Mouse (Mus musculus): Measurements from ENCODE around the gene Traf2. TPM values are rescaled to one million over a fixed set of nuclear protein-coding genes. Genes with fewer than 3 reads are reported as not detected.
A peak's percentile ranks its signal among the peaks of the same experiment; 100 is the strongest.

Gene Traf2
- polyA plus RNA-seq (2015; fragmentation: Nextera tagmentation; extraction: Ambion mirVana): 16.8 and 17.8 TPM in 2 replicates

DNA sequence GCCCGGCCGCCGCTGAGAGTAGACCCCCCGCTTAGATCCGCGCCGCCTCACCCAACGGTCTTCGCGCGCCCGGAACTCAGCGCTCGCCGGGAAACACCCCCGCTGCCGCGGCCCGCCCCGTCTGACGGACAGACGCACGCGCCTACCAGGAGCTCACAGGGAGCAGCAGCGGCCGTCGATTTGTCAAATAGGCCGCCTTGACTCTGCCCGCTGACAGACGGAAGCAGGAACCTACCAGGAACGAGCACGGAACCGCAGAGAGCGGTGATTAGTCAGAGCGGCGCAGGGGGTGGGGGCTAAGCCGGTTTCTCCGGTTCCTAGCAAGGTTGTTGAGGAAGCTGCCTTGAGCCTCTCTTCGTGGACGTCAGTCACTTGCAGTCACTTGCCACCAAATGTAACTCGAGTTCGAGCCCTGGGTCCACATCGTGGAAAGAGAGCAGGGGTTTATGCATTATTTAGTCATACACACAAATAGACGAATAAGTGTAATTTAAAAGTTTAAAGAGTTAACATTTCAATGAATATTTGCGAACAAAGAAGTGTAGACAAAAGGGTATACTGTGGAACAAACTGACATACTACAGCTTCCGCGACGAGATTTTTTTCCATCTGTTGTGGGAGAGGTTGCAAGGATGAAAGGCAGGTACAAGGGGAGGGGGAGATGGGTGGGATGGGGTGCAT, at the start of gene Traf2:
Traf2 (minus strand) TSS at position 130 of the 681 bp plus-strand sequence.
- 3% methylated on average over 44 of the region's 48 CpGs for WGBS
- H3K4me2 ChIP-seq (ENCODE audit: low read length): peak within 1 kb of the TSS; percentile 62
- peaks cover 5% of the 10 kb centered on the region for H3K4me1 ChIP-seq (ENCODE audit: control insufficient read depth, insufficient read depth, low read depth, low read length)
- H3K36me3 ChIP-seq (ENCODE audit: control insufficient read depth, insufficient read depth, low read length): no peaks in the 10 kb centered on the region
- H3K27me3 ChIP-seq (replicated peaks; ENCODE audit: control insufficient read depth, insufficient read depth, low read length): no peaks in the 10 kb centered on the region
- H3K9me3 ChIP-seq (ENCODE audit: control insufficient read depth, low read length): no peaks in the 10 kb centered on the region
- peak within 1 kb of the TSS; percentile 74 for H3K9ac ChIP-seq (ENCODE audit: low read depth, low read length)
- peak within 1 kb of the TSS; percentile 35; the same call in 1 of the 2 replicates for H3K27ac ChIP-seq (ENCODE audit: low read depth, low read length)
- ATAC-seq: peak; percentile 100
- peak within 1 kb of the TSS; percentile 57 for H3K4me3 ChIP-seq (ENCODE audit: low read length)

DNA sequence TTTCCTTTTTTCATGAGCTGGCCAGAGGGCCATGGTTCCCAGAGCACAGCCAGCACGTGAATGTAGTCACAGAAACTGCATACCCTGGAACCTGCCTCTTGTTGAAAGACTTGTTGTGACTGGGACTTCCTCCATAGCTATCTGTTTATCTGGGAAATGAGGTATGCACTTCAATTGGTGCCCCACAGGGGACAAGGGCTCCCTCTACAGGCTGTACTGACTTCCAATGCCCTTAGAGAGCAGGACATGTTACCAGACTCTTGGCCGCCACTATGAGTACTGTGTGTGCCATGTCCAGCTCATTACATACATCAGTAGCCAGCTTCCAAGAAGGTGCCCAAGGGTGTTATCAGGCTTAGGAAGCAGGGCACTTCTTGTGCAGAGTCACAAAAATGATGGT, 45.1 kb upstream of the Traf2 start:
- H3K9me3 ChIP-seq (ENCODE audit: control insufficient read depth, low read length): no peaks in the 10 kb centered on the region
- no peak overlapping the region for H3K9ac ChIP-seq (ENCODE audit: low read depth, low read length)
- ATAC-seq: no peak
- WGBS: 90% methylated on average over 2 of the region's 2 CpGs
- no peak overlapping the region for H3K4me3 ChIP-seq (ENCODE audit: low read length)
- H3K4me2 ChIP-seq (ENCODE audit: low read length): no peak overlapping the region
- no peak overlapping the region for H3K27ac ChIP-seq (ENCODE audit: low read depth, low read length)
- peaks cover 41% of the 10 kb centered on the region for H3K36me3 ChIP-seq (ENCODE audit: control insufficient read depth, insufficient read depth, low read length)
- H3K4me1 ChIP-seq (ENCODE audit: control insufficient read depth, insufficient read depth, low read depth, low read length): no peaks in the 10 kb centered on the region
- H3K27me3 ChIP-seq (replicated peaks; ENCODE audit: control insufficient read depth, insufficient read depth, low read length): no peaks in the 10 kb centered on the region

DNA sequence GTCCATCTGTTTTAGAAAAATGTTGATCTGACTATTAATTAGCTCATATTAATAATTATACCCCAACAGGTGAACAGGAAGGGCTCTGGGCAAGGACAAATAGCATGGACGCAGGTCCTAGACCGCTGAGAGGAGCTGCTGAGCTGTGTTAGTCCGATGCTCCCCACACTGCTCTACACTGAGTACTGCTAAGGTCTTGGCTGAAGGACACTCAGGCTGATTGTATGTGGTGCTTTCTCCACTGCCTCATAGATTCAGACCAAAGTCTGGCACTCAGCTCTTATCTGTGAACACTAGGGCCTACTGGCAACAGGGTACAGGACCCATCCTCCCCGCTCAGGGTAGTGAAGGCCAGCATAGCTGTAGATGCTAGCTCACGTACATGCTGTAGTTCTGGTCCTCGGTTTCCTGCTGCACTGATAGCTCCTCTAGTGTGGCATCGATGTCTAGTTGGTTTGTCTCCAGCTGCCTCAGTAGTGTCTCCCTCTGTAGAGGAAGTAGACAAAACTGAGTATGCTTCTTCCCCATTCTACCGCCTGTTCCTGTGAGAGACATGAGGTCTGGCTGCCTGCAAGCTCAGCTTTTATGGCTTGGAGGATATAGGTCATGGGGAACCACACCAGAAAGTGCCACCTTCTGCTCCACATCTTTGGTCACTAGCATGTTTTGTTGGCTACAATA, 41.6 kb upstream of the Traf2 start:
- Histone ChIP-seq H3K4me3 (ENCODE audit: low read length) (no peak overlapping the region), H3K9me3 (ENCODE audit: control insufficient read depth, low read length) (no peaks in the 10 kb centered on the region), H3K36me3 (ENCODE audit: control insufficient read depth, insufficient read depth, low read length) (peaks cover 33% of the 10 kb centered on the region), H3K27me3 (replicated peaks; ENCODE audit: control insufficient read depth, insufficient read depth, low read length) (no peaks in the 10 kb centered on the region), H3K27ac (ENCODE audit: low read depth, low read length) (no peak overlapping the region), H3K9ac (ENCODE audit: low read depth, low read length) (no peak overlapping the region), H3K4me2 (ENCODE audit: low read length) (no peak overlapping the region), H3K4me1 (ENCODE audit: control insufficient read depth, insufficient read depth, low read depth, low read length) (no peaks in the 10 kb centered on the region)
- no peak for ATAC-seq
- 97% methylated on average over 8 of the region's 8 CpGs for WGBS

DNA sequence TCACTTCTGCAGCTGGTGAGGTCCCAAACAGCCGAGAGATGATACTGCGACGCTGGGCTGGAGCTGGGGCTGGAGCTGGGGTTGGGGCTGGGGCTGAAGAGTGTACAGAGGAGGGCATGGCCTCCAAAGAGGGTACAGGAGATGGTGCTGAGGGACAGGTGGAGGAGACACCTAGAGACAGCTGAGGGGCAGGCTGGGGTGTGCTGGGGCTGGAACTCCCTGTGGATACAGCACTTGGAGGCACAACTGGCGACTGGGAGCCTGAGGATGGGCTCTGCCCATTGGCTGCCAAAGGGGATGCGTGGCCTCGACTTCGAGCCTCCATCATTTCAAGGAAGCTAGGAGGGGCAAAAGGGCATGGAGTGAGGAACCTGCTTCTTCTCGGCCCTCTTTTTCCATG, 40.5 kb upstream of the Traf2 start:
- Histone ChIP-seq H3K4me1 (ENCODE audit: control insufficient read depth, insufficient read depth, low read depth, low read length) (peaks cover 6% of the 10 kb centered on the region), H3K9ac (ENCODE audit: low read depth, low read length) (no peak overlapping the region), H3K4me2 (ENCODE audit: low read length) (no peak overlapping the region), H3K4me3 (ENCODE audit: low read length) (no peak overlapping the region), H3K36me3 (ENCODE audit: control insufficient read depth, insufficient read depth, low read length) (peaks cover 30% of the 10 kb centered on the region), H3K27me3 (replicated peaks; ENCODE audit: control insufficient read depth, insufficient read depth, low read length) (no peaks in the 10 kb centered on the region), H3K27ac (ENCODE audit: low read depth, low read length) (no peak overlapping the region), H3K9me3 (ENCODE audit: control insufficient read depth, low read length) (no peaks in the 10 kb centered on the region)
- no peak for ATAC-seq
- WGBS: 94% methylated on average over 8 of the region's 8 CpGs

DNA sequence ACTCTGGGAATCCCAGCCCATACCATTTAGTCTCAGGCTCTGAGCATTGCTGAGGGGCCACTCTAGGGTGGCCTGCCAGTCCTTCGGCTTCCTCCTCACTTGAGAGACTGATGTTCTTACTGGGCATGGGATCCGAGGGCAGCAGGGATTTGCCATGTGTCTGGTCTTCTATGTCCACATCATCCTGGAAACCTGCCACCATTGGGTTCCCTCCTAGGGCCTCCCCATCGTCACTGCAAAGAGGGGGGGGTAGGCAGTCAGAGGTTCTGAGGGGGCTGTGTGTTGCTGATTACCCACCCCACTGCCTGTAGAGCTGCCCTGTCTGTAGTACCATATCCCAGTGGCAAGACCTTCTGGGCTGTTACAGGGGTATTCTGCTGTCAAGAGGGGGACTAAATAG, 38.9 kb upstream of the Traf2 start:
- Histone ChIP-seq H3K4me3 (ENCODE audit: low read length) (no peak overlapping the region), H3K9me3 (ENCODE audit: control insufficient read depth, low read length) (no peaks in the 10 kb centered on the region), H3K4me2 (ENCODE audit: low read length) (no peak overlapping the region), H3K9ac (ENCODE audit: low read depth, low read length) (no peak overlapping the region), H3K36me3 (ENCODE audit: control insufficient read depth, insufficient read depth, low read length) (peaks cover 20% of the 10 kb centered on the region), H3K27me3 (replicated peaks; ENCODE audit: control insufficient read depth, insufficient read depth, low read length) (peaks cover 3% of the 10 kb centered on the region), H3K27ac (ENCODE audit: low read depth, low read length) (no peak overlapping the region), H3K4me1 (ENCODE audit: control insufficient read depth, insufficient read depth, low read depth, low read length) (peaks cover 20% of the 10 kb centered on the region)
- 88% methylated on average over 3 of the region's 3 CpGs for WGBS
- ATAC-seq: no peak

DNA sequence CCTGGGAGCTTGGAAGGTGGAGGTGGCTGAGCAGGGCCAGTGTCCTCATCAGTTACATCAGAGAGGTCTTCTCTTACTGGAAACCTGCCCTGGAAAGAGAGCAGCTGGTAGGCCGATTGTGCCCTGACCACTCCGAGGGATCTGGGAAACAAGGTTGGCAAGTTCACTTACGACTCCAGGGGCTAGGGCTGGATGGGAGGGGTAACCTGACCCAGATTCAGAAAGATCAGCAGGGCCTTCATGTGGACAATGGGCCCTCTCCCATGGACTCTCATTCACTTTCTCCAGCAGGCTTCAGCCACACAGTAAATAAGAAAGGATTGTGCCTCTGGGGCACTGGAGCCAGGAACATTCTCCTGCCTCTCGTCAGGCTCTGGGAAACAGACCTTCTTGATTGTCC, 38.1 kb upstream of the Traf2 start:
- no peak overlapping the region for H3K4me3 ChIP-seq (ENCODE audit: low read length)
- H3K36me3 ChIP-seq (ENCODE audit: control insufficient read depth, insufficient read depth, low read length): peaks cover 20% of the 10 kb centered on the region
- peaks cover 10% of the 10 kb centered on the region for H3K27me3 ChIP-seq (replicated peaks; ENCODE audit: control insufficient read depth, insufficient read depth, low read length)
- no peak for ATAC-seq
- no peak overlapping the region for H3K9ac ChIP-seq (ENCODE audit: low read depth, low read length)
- H3K27ac ChIP-seq (ENCODE audit: low read depth, low read length): no peak overlapping the region
- no peaks in the 10 kb centered on the region for H3K9me3 ChIP-seq (ENCODE audit: control insufficient read depth, low read length)
- H3K4me1 ChIP-seq (ENCODE audit: control insufficient read depth, insufficient read depth, low read depth, low read length): peaks cover 28% of the 10 kb centered on the region
- 86% methylated on average over 4 of the region's 4 CpGs for WGBS
- no peak overlapping the region for H3K4me2 ChIP-seq (ENCODE audit: low read length)

DNA sequence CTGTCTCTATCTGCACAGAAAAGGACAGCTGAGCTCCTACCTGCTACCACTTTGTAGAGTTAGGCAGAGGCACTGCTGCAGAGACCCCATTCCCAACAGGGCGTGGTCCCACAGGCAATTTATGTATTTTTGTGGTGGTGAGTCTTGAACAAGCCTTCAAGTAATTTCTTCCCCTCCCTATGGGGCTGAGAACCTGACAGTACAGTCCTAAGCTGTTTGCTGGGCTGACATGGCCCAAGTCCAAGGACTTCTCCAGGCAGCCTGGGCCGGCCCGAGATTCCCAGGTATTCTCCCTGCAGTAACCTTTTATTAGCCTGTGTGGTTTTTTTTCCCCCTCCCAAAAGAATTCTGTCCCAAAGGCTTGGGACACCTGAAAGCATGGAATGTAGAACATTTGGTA, 37.4 kb upstream of the Traf2 start:
- 90% methylated on average over 3 of the region's 3 CpGs for WGBS
- Histone ChIP-seq H3K27me3 (replicated peaks; ENCODE audit: control insufficient read depth, insufficient read depth, low read length) (peaks cover 17% of the 10 kb centered on the region), H3K9ac (ENCODE audit: low read depth, low read length) (no peak overlapping the region), H3K36me3 (ENCODE audit: control insufficient read depth, insufficient read depth, low read length) (peaks cover 20% of the 10 kb centered on the region), H3K4me1 (ENCODE audit: control insufficient read depth, insufficient read depth, low read depth, low read length) (peaks cover 33% of the 10 kb centered on the region), H3K4me2 (ENCODE audit: low read length) (no peak overlapping the region), H3K27ac (ENCODE audit: low read depth, low read length) (no peak overlapping the region), H3K4me3 (ENCODE audit: low read length) (no peak overlapping the region), H3K9me3 (ENCODE audit: control insufficient read depth, low read length) (no peaks in the 10 kb centered on the region)
- no peak for ATAC-seq

DNA sequence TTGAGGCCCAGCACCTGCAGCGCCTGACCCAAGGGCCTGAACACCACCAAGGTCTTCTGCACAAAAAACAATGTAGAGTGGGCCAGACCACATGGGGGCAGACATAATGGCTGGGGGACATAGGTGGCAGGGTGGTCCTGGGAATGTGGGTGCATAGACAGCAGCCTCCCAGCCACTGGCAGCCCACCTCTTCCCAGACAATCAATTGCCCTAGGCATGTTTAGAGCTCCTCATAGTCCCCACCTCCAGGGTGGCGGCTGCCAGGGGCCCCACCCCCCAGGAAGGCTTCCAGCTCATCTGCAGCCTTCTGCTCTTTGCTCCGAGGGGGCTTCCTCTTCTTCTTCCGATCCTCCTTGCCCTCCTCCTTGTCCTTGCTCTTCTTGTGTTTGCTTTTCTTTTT, 36.8 kb upstream of the Traf2 start:
- no peak overlapping the region for H3K27ac ChIP-seq (ENCODE audit: low read depth, low read length)
- H3K4me1 ChIP-seq (ENCODE audit: control insufficient read depth, insufficient read depth, low read depth, low read length): peaks cover 34% of the 10 kb centered on the region
- ATAC-seq: no peak
- H3K27me3 ChIP-seq (replicated peaks; ENCODE audit: control insufficient read depth, insufficient read depth, low read length): peaks cover 23% of the 10 kb centered on the region
- WGBS: 77% methylated on average over 4 of the region's 4 CpGs
- H3K9ac ChIP-seq (ENCODE audit: low read depth, low read length): no peak overlapping the region
- H3K36me3 ChIP-seq (ENCODE audit: control insufficient read depth, insufficient read depth, low read length): peaks cover 23% of the 10 kb centered on the region
- H3K4me2 ChIP-seq (ENCODE audit: low read length): no peak overlapping the region
- peaks cover under 1% of the 10 kb centered on the region; the same call in 1 of the 2 replicates for H3K9me3 ChIP-seq (ENCODE audit: control insufficient read depth, low read length)
- H3K4me3 ChIP-seq (ENCODE audit: low read length): no peak overlapping the region

DNA sequence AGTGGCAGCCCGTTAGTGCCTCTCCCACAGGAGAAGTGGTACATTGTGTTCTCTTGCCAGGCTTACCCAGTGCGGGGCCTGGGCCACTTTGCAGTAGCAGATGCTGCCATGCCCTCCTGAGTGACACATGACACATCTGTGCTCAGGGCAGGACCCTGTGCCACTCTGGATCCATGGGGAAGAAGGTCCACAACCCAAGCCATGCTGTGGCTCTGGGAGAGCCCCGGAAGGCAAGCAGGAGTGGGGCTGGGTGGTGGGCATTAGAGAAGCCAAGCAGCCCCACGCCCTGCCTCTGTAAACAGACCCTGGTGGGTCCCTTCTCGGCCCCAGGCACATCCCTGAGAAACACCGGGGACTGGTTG, 36.4 kb upstream of the Traf2 start:
- Histone ChIP-seq H3K9me3 (ENCODE audit: control insufficient read depth, low read length) (peaks cover 3% of the 10 kb centered on the region; the same call in 1 of the 2 replicates), H3K9ac (ENCODE audit: low read depth, low read length) (no peak overlapping the region), H3K4me2 (ENCODE audit: low read length) (no peak overlapping the region), H3K4me1 (ENCODE audit: control insufficient read depth, insufficient read depth, low read depth, low read length) (peaks cover 37% of the 10 kb centered on the region), H3K36me3 (ENCODE audit: control insufficient read depth, insufficient read depth, low read length) (peaks cover 23% of the 10 kb centered on the region), H3K27me3 (replicated peaks; ENCODE audit: control insufficient read depth, insufficient read depth, low read length) (peaks cover 27% of the 10 kb centered on the region), H3K27ac (ENCODE audit: low read depth, low read length) (no peak overlapping the region; the same call in 1 of the 2 replicates), H3K4me3 (ENCODE audit: low read length) (no peak overlapping the region)
- WGBS: 55% methylated on average over 6 of the region's 6 CpGs
- no peak for ATAC-seq
